Mouse (Mus musculus) limb, embryonic 12.5 days (tissue): ENCODE measurements around the gene Ak4. TPM values are rescaled to one million over a fixed set of nuclear protein-coding genes. Genes with fewer than 3 reads are reported as not detected.
"Not testable (repeated sequence)": the region's sequence is repeated elsewhere in the genome, so short reads cannot be mapped to it uniquely, and the experiment has no call there.

Experiments used
- ATAC-seq: fragments of 200-750 bp; cut with Nextera tagmentation; 2 replicates; pipeline ENCODE4 v1.8.0; 2017; ENCODE audit warnings: low read depth, moderate TSS enrichment; ENCODE audit not compliant: insufficient number of reproducible peaks, insufficient read depth, low FRiP score, low TSS enrichment
- H3K27ac ChIP-seq: fragments of 300-500 bp; sonication (generic); 2 replicates; pipeline ENCODE4 v1.5.1; 2016; ENCODE audit warnings: mild to moderate bottlenecking, moderate library complexity
- H3K27me3 ChIP-seq: fragments of 300-500 bp; sonication (generic); 2 replicates; pipeline ENCODE4 v1.6.1; 2016; ENCODE audit warnings: mild to moderate bottlenecking, moderate library complexity
- H3K36me3 ChIP-seq: fragments of 300-500 bp; sonication (generic); 2 replicates; pipeline ENCODE4 v1.6.1; 2016; ENCODE audit warnings: mild to moderate bottlenecking, moderate library complexity
- H3K4me1 ChIP-seq: fragments of 300-500 bp; sonication (generic); replicated peaks from 2 replicates; pipeline ENCODE4 v1.6.1; 2016
- H3K4me2 ChIP-seq: fragments of 300-500 bp; sonication (generic); 2 replicates; pipeline ENCODE4 v1.6.1; 2016; ENCODE audit warnings: mild to moderate bottlenecking, moderate library complexity
- H3K4me3 ChIP-seq: fragments of 300-500 bp; sonication (generic); replicated peaks from 2 replicates; pipeline ENCODE4 v1.5.1; 2016; ENCODE audit warnings: mild to moderate bottlenecking
- H3K9ac ChIP-seq: fragments of 300-500 bp; sonication (generic); replicated peaks from 2 replicates; pipeline ENCODE4 v1.6.1; 2016; ENCODE audit warnings: mild to moderate bottlenecking, moderate library complexity
- H3K9me3 ChIP-seq: fragments of 300-500 bp; sonication (generic); 2 replicates; pipeline ENCODE4 v1.6.1; 2016; ENCODE audit warnings: mild to moderate bottlenecking, moderate library complexity
- WGBS: fragments of 180-500 bp; shearing (Covaris S2); methylation state at CpG from one replicate; pipeline ENCODE4 v1.1.7; 2016; 5-methylcytosine and 5-hydroxymethylcytosine counted together
- polyA plus RNA-seq: library from polyadenylated mRNA; unstranded; fragments of >200 nt; fragmentation: Nextera tagmentation; extraction: Ambion mirVana; gene quantifications from 2 replicates; pipeline ENCODE4 v1.2.1, GENCODE M21; 2016

Gene Ak4
- polyA plus RNA-seq, 1 experiment from 2014 or later, result 11.8 TPM

- WGBS, result 85% methylated on average over 7 of the region's 7 CpGs
- no peak overlapping the region for H3K4me3 ChIP-seq
- H3K9ac ChIP-seq, result no peak overlapping the region
- no peaks in the 10 kb centered on the region for H3K36me3 ChIP-seq
- H3K27me3 ChIP-seq, result no peaks in the 10 kb centered on the region
- H3K4me1 ChIP-seq, result peaks cover 12% of the 10 kb centered on the region
- 0 out of 2 replicates have a peak, but pooled peaks cover 3% of the 10 kb centered on the region for H3K9me3 ChIP-seq
- no peak for ATAC-seq
- no peak overlapping the region for H3K27ac ChIP-seq
- no peak overlapping the region for H3K4me2 ChIP-seq
These were observed 24.4 kb downstream of the Ak4 start for GRCm38 (mm10) chr4:101443419-101443991.

GRCm38 (mm10) chr4:101445660-101446059, 26.6 kb downstream of the Ak4 start:
- Histone ChIP-seq H3K4me1 (no peaks in the 10 kb centered on the region), H3K27ac (no peak overlapping the region), H3K4me3 (no peak overlapping the region), H3K9me3 (0 out of 2 replicates have a peak, but pooled peaks cover 3% of the 10 kb centered on the region), H3K9ac (no peak overlapping the region), H3K4me2 (no peak overlapping the region), H3K27me3 (no peaks in the 10 kb centered on the region), H3K36me3 (no peaks in the 10 kb centered on the region)
- no peak for ATAC-seq
- 95% methylated on average over 4 of the region's 4 CpGs for WGBS

GRCm38 (mm10) chr4:101446606-101447005, 27.5 kb downstream of the Ak4 start:
- not testable (repeated sequence) for H3K4me1 ChIP-seq, H3K9ac ChIP-seq, H3K27ac ChIP-seq, H3K27me3 ChIP-seq, H3K36me3 ChIP-seq, ATAC-seq, H3K4me2 ChIP-seq, H3K4me3 ChIP-seq, H3K9me3 ChIP-seq
- 91% methylated on average over 9 of the region's 9 CpGs for WGBS

GRCm38 (mm10) chr4:101448701-101449100, 29.6 kb downstream of the Ak4 start:
- no peaks in the 10 kb centered on the region; the same call in 1 of the 2 replicates for H3K36me3 ChIP-seq
- H3K4me1 ChIP-seq, result no peaks in the 10 kb centered on the region
- H3K27me3 ChIP-seq, result no peaks in the 10 kb centered on the region
- H3K4me2 ChIP-seq, result no peak overlapping the region
- ATAC-seq, result no peak
- no peak overlapping the region for H3K27ac ChIP-seq
- no peak overlapping the region for H3K4me3 ChIP-seq
- H3K9ac ChIP-seq, result no peak overlapping the region
- H3K9me3 ChIP-seq, result 0 out of 2 replicates have a peak, but pooled peaks cover 3% of the 10 kb centered on the region
- 74% methylated on average over 8 of the region's 8 CpGs for WGBS

GRCm38 (mm10) chr4:101449344-101449743, 30.3 kb downstream of the Ak4 start:
- Histone ChIP-seq H3K27me3 (no peaks in the 10 kb centered on the region), H3K36me3 (no peaks in the 10 kb centered on the region; the same call in 1 of the 2 replicates), H3K4me2 (no peak overlapping the region), H3K9ac (no peak overlapping the region), H3K4me1 (no peaks in the 10 kb centered on the region), H3K27ac (no peak overlapping the region), H3K4me3 (no peak overlapping the region), H3K9me3 (0 out of 2 replicates have a peak, but pooled peaks cover 3% of the 10 kb centered on the region)
- no peak for ATAC-seq
- WGBS, result 67% methylated on average over 7 of the region's 7 CpGs

- Histone ChIP-seq H3K4me3 (no peak overlapping the region), H3K9ac (no peak overlapping the region), H3K9me3 (0 out of 2 replicates have a peak, but pooled peaks cover 3% of the 10 kb centered on the region), H3K27ac (no peak overlapping the region), H3K36me3 (no peaks in the 10 kb centered on the region; the same call in 1 of the 2 replicates), H3K4me1 (no peaks in the 10 kb centered on the region), H3K4me2 (no peak overlapping the region), H3K27me3 (no peaks in the 10 kb centered on the region)
- WGBS, result 93% methylated on average over 20 of the region's 20 CpGs
- ATAC-seq, result no peak
These were observed 31.2 kb downstream of the Ak4 start for GRCm38 (mm10) chr4:101450150-101450780.

GRCm38 (mm10) chr4:101451089-101451488, 32.0 kb downstream of the Ak4 start:
- 93% methylated on average over 4 of the region's 4 CpGs for WGBS
- H3K36me3 ChIP-seq, result no peaks in the 10 kb centered on the region; the same call in 1 of the 2 replicates
- no peak overlapping the region for H3K4me2 ChIP-seq
- H3K27me3 ChIP-seq, result no peaks in the 10 kb centered on the region
- H3K27ac ChIP-seq, result no peak overlapping the region
- H3K4me1 ChIP-seq, result no peaks in the 10 kb centered on the region
- no peak overlapping the region for H3K9ac ChIP-seq
- H3K9me3 ChIP-seq, result 0 out of 2 replicates have a peak, but pooled peaks cover 3% of the 10 kb centered on the region
- ATAC-seq, result no peak
- no peak overlapping the region for H3K4me3 ChIP-seq

- Histone ChIP-seq H3K9me3 (no peaks in the 10 kb centered on the region), H3K4me1 (0 out of 2 replicates have a peak, but pooled peaks cover 5% of the 10 kb centered on the region), H3K27me3 (no peaks in the 10 kb centered on the region), H3K4me2 (no peak overlapping the region), H3K36me3 (no peaks in the 10 kb centered on the region; the same call in 1 of the 2 replicates), H3K4me3 (no peak overlapping the region), H3K27ac (no peak overlapping the region), H3K9ac (no peak overlapping the region)
- no peak for ATAC-seq
- WGBS, result 90% methylated on average over 9 of the region's 9 CpGs
These were observed 33.8 kb downstream of the Ak4 start for GRCm38 (mm10) chr4:101452829-101453228.

GRCm38 (mm10) chr4:101457176-101457575, 38.1 kb downstream of the Ak4 start:
- H3K27ac ChIP-seq, result no peak overlapping the region
- H3K4me2 ChIP-seq, result no peak overlapping the region
- 0 out of 2 replicates have a peak, but pooled peaks cover 5% of the 10 kb centered on the region for H3K4me1 ChIP-seq
- 82% methylated on average over 8 of the region's 8 CpGs for WGBS
- H3K27me3 ChIP-seq, result no peaks in the 10 kb centered on the region
- H3K4me3 ChIP-seq, result no peak overlapping the region
- ATAC-seq, result no peak
- H3K36me3 ChIP-seq, result no peaks in the 10 kb centered on the region
- H3K9ac ChIP-seq, result no peak overlapping the region
- H3K9me3 ChIP-seq, result no peaks in the 10 kb centered on the region

- 53% methylated on average over 2 of the region's 2 CpGs for WGBS
- Histone ChIP-seq H3K27me3 (no peaks in the 10 kb centered on the region), H3K4me2 (no peak overlapping the region), H3K36me3 (no peaks in the 10 kb centered on the region), H3K4me1 (0 out of 2 replicates have a peak, but pooled peaks cover 5% of the 10 kb centered on the region), H3K4me3 (no peak overlapping the region), H3K27ac (no peak overlapping the region), H3K9ac (no peak overlapping the region), H3K9me3 (no peaks in the 10 kb centered on the region)
- no peak for ATAC-seq
These were observed 39.3 kb downstream of the Ak4 start for GRCm38 (mm10) chr4:101458341-101458740.

- ATAC-seq, result no peak
- no peak overlapping the region for H3K27ac ChIP-seq
- no peaks in the 10 kb centered on the region for H3K27me3 ChIP-seq
- 0 out of 2 replicates have a peak, but pooled peaks cover 5% of the 10 kb centered on the region for H3K4me1 ChIP-seq
- 82% methylated on average over 4 of the region's 4 CpGs for WGBS
- no peak overlapping the region for H3K9ac ChIP-seq
- H3K36me3 ChIP-seq, result no peaks in the 10 kb centered on the region
- H3K9me3 ChIP-seq, result no peaks in the 10 kb centered on the region
- H3K4me3 ChIP-seq, result no peak overlapping the region
- H3K4me2 ChIP-seq, result no peak overlapping the region
These were observed 40.3 kb downstream of the Ak4 start for GRCm38 (mm10) chr4:101459358-101459757.
